Mouse (Mus musculus): ENCODE results near the gene Olfr98. TPM values are rescaled to one million over a fixed set of nuclear protein-coding genes. Genes with fewer than 3 reads are reported as not detected.

Olfr98 gene
- not detected for polyA plus RNA-seq (2012; fragmentation: generic; extraction: Trizol)

- no peak within 1 kb of the TSS for H3K4me2 ChIP-seq (ENCODE audit: low read depth)
- H3K36me3 ChIP-seq (ENCODE audit: control insufficient read depth, insufficient read depth): no peaks in the 10 kb centered on the region
- no peaks in the 10 kb centered on the region for H3K27me3 ChIP-seq (ENCODE audit: control insufficient read depth, insufficient read depth, insufficient read length)
- no peak within 1 kb of the TSS for H3ac ChIP-seq (ENCODE audit: control insufficient read depth, insufficient read length)
- no peaks in the 10 kb centered on the region for H3K79me2 ChIP-seq (ENCODE audit: control insufficient read depth, insufficient read depth)
- no peak within 1 kb of the TSS for H3K4me3 ChIP-seq
- no peak for TF ChIP-seq MYOG (IDR thresholded peaks at IDR 0.05; ENCODE audit: control insufficient read depth in 1 of 3, insufficient read depth in 1 of 3, insufficient read length in 2 of 3, low read depth in 2 of 3)
- no peak for TF ChIP-seq SRF (IDR thresholded peaks at IDR 0.05; ENCODE audit: control insufficient read depth, insufficient read length, low read depth)
Observed at GRCm38 (mm10) chr17:37263626-37264025, at the start of gene Olfr98. Gene Olfr98, minus strand, starts transcription at chr17:37263749.

- H3K36me3 ChIP-seq (ENCODE audit: control insufficient read depth, insufficient read depth): no peaks in the 10 kb centered on the region
- no peak overlapping the region for H3K4me3 ChIP-seq
- H3K79me2 ChIP-seq (ENCODE audit: control insufficient read depth, insufficient read depth): no peaks in the 10 kb centered on the region
- H3ac ChIP-seq (ENCODE audit: control insufficient read depth, insufficient read length): no peak overlapping the region
- H3K27me3 ChIP-seq (ENCODE audit: control insufficient read depth, insufficient read depth, insufficient read length): no peaks in the 10 kb centered on the region
- no peak overlapping the region for H3K4me2 ChIP-seq (ENCODE audit: low read depth)
- TF ChIP-seq TCF12 (IDR thresholded peaks at IDR 0.05; ENCODE audit: insufficient read depth, poor library complexity, severe bottlenecking) (no peak), SRF (IDR thresholded peaks at IDR 0.05; ENCODE audit: control insufficient read depth, insufficient read length, low read depth) (no peak), MYOG (IDR thresholded peaks at IDR 0.05; ENCODE audit: control insufficient read depth in 1 of 3, insufficient read depth in 1 of 3, insufficient read length in 2 of 3, low read depth in 2 of 3) (no peak), MAX (IDR thresholded peaks at IDR 0.05; ENCODE audit: low read depth) (no peak), CEBPB (IDR thresholded peaks at IDR 0.05; ENCODE audit: insufficient read depth, poor library complexity, severe bottlenecking) (no peak), TCF3 (IDR thresholded peaks at IDR 0.05; ENCODE audit: insufficient read length, low read depth) (no peak)
Observed at GRCm38 (mm10) chr17:37310146-37310699, 46.7 kb upstream of the Olfr98 start.

GRCm38 (mm10) chr17:37308483-37308882 is 44.9 kb upstream of the Olfr98 start:
- H3K27me3 ChIP-seq (ENCODE audit: control insufficient read depth, insufficient read depth, insufficient read length): no peaks in the 10 kb centered on the region
- no peak overlapping the region for H3K4me2 ChIP-seq (ENCODE audit: low read depth)
- H3ac ChIP-seq (ENCODE audit: control insufficient read depth, insufficient read length): no peak overlapping the region
- no peaks in the 10 kb centered on the region for H3K36me3 ChIP-seq (ENCODE audit: control insufficient read depth, insufficient read depth)
- H3K79me2 ChIP-seq (ENCODE audit: control insufficient read depth, insufficient read depth): no peaks in the 10 kb centered on the region
- no peak for TF ChIP-seq CEBPB (IDR thresholded peaks at IDR 0.05; ENCODE audit: insufficient read depth, poor library complexity, severe bottlenecking)
- no peak for TF ChIP-seq USF1 (IDR thresholded peaks at IDR 0.05; ENCODE audit: low read depth)
- no peak for TF ChIP-seq SRF (IDR thresholded peaks at IDR 0.05; ENCODE audit: control insufficient read depth, insufficient read length, low read depth)
- TF ChIP-seq TCF3 (IDR thresholded peaks at IDR 0.05; ENCODE audit: insufficient read length, low read depth): no peak
- no peak for TF ChIP-seq POLR2AphosphoS2 (IDR thresholded peaks at IDR 0.05; ENCODE audit: insufficient read length, low read depth)
- TF ChIP-seq POLR2A (IDR thresholded peaks at IDR 0.05; ENCODE audit: insufficient read length, low read depth): no peak
- TF ChIP-seq MYOD1 (IDR thresholded peaks at IDR 0.05; ENCODE audit: control insufficient read depth in 1 of 3, insufficient read length in 2 of 3, low read depth in 2 of 3): no peak
- TF ChIP-seq TCF12 (IDR thresholded peaks at IDR 0.05; ENCODE audit: insufficient read depth, poor library complexity, severe bottlenecking): no peak
- no peak for TF ChIP-seq MAX (IDR thresholded peaks at IDR 0.05; ENCODE audit: low read depth)
- no peak for TF ChIP-seq REST (IDR thresholded peaks at IDR 0.05; ENCODE audit: insufficient read depth, insufficient read length)
- no peak for TF ChIP-seq MYOG (IDR thresholded peaks at IDR 0.05; ENCODE audit: control insufficient read depth in 1 of 3, insufficient read depth in 1 of 3, insufficient read length in 2 of 3, low read depth in 2 of 3)
- TF ChIP-seq E2F4 (IDR thresholded peaks at IDR 0.05; ENCODE audit: insufficient read depth): no peak
- no peak overlapping the region for H3K4me3 ChIP-seq

GRCm38 (mm10) chr17:37304213-37304612 is 40.7 kb upstream of the Olfr98 start, which contains the start of gene Olfr101:
Gene Olfr101, minus strand, starts transcription at chr17:37304313.
- TF ChIP-seq MAX (IDR thresholded peaks at IDR 0.05; ENCODE audit: low read depth) (no peak), MYOG (IDR thresholded peaks at IDR 0.05; ENCODE audit: control insufficient read depth in 1 of 3, insufficient read depth in 1 of 3, insufficient read length in 2 of 3, low read depth in 2 of 3) (no peak), TCF3 (IDR thresholded peaks at IDR 0.05; ENCODE audit: insufficient read length, low read depth) (no peak), REST (IDR thresholded peaks at IDR 0.05; ENCODE audit: insufficient read depth, insufficient read length) (no peak), POLR2A (IDR thresholded peaks at IDR 0.05; ENCODE audit: insufficient read length, low read depth) (no peak), E2F4 (IDR thresholded peaks at IDR 0.05; ENCODE audit: insufficient read depth) (no peak), TCF12 (IDR thresholded peaks at IDR 0.05; ENCODE audit: insufficient read depth, poor library complexity, severe bottlenecking) (no peak), CEBPB (IDR thresholded peaks at IDR 0.05; ENCODE audit: insufficient read depth, poor library complexity, severe bottlenecking) (no peak), POLR2AphosphoS2 (IDR thresholded peaks at IDR 0.05; ENCODE audit: insufficient read length, low read depth) (no peak), USF1 (IDR thresholded peaks at IDR 0.05; ENCODE audit: low read depth) (no peak), SRF (IDR thresholded peaks at IDR 0.05; ENCODE audit: control insufficient read depth, insufficient read length, low read depth) (no peak), MYOD1 (IDR thresholded peaks at IDR 0.05; ENCODE audit: control insufficient read depth in 1 of 3, insufficient read length in 2 of 3, low read depth in 2 of 3) (no peak)
- H3K79me2 ChIP-seq (ENCODE audit: control insufficient read depth, insufficient read depth): no peaks in the 10 kb centered on the region
- H3K4me3 ChIP-seq: no peak within 1 kb of the TSS
- no peaks in the 10 kb centered on the region for H3K27me3 ChIP-seq (ENCODE audit: control insufficient read depth, insufficient read depth, insufficient read length)
- H3K36me3 ChIP-seq (ENCODE audit: control insufficient read depth, insufficient read depth): no peaks in the 10 kb centered on the region
- H3ac ChIP-seq (ENCODE audit: control insufficient read depth, insufficient read length): no peak within 1 kb of the TSS
- no peak within 1 kb of the TSS for H3K4me2 ChIP-seq (ENCODE audit: low read depth)

- H3K4me3 ChIP-seq: no peak within 1 kb of the TSS
- no peak within 1 kb of the TSS for H3K4me2 ChIP-seq (ENCODE audit: low read depth)
- H3K27me3 ChIP-seq (ENCODE audit: control insufficient read depth, insufficient read depth, insufficient read length): no peaks in the 10 kb centered on the region
- no peaks in the 10 kb centered on the region for H3K36me3 ChIP-seq (ENCODE audit: control insufficient read depth, insufficient read depth)
- TF ChIP-seq TCF3 (IDR thresholded peaks at IDR 0.05; ENCODE audit: insufficient read length, low read depth): no peak
- no peak for TF ChIP-seq CEBPB (IDR thresholded peaks at IDR 0.05; ENCODE audit: insufficient read depth, poor library complexity, severe bottlenecking)
- TF ChIP-seq POLR2A (IDR thresholded peaks at IDR 0.05; ENCODE audit: insufficient read length, low read depth): no peak
- TF ChIP-seq E2F4 (IDR thresholded peaks at IDR 0.05; ENCODE audit: insufficient read depth): no peak
- no peak for TF ChIP-seq USF1 (IDR thresholded peaks at IDR 0.05; ENCODE audit: low read depth)
- no peak for TF ChIP-seq MYOD1 (IDR thresholded peaks at IDR 0.05; ENCODE audit: control insufficient read depth in 1 of 3, insufficient read length in 2 of 3, low read depth in 2 of 3)
- TF ChIP-seq POLR2AphosphoS2 (IDR thresholded peaks at IDR 0.05; ENCODE audit: insufficient read length, low read depth): no peak
- TF ChIP-seq SRF (IDR thresholded peaks at IDR 0.05; ENCODE audit: control insufficient read depth, insufficient read length, low read depth): no peak
- no peak for TF ChIP-seq MAX (IDR thresholded peaks at IDR 0.05; ENCODE audit: low read depth)
- no peak for TF ChIP-seq REST (IDR thresholded peaks at IDR 0.05; ENCODE audit: insufficient read depth, insufficient read length)
- TF ChIP-seq TCF12 (IDR thresholded peaks at IDR 0.05; ENCODE audit: insufficient read depth, poor library complexity, severe bottlenecking): no peak
- TF ChIP-seq MYOG (IDR thresholded peaks at IDR 0.05; ENCODE audit: control insufficient read depth in 1 of 3, insufficient read depth in 1 of 3, insufficient read length in 2 of 3, low read depth in 2 of 3): no peak
- H3K79me2 ChIP-seq (ENCODE audit: control insufficient read depth, insufficient read depth): no peaks in the 10 kb centered on the region
- no peak within 1 kb of the TSS for H3ac ChIP-seq (ENCODE audit: control insufficient read depth, insufficient read length)
Observed at GRCm38 (mm10) chr17:37283360-37283759, 19.8 kb upstream of the Olfr98 start, which contains the start of gene Olfr99. Gene Olfr99, minus strand, starts transcription at chr17:37283460.
